30 mouse cellular contexts compared by ENCODE assay signal in the genomic region with DNA sequence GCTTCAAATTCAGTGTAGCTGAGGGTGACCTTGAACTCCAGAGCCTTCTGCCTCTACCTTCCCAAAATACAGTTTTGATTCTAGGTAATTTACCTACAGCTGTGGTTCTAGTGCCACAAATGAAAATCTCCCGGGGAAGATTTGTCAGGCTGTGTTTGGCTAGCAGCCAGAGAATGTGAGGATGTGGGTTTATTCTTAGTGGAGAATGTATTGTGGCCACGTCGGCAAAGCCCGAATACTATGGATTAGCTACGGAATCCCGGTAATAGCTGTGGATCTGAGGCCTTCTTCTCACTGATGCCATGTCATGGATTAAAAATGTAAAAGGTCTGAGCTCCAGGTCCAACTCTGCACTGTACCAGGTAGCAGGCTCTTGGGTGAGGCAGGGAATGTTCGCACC. TPM values are rescaled to one million over a fixed set of nuclear protein-coding genes. Genes with fewer than 3 reads are reported as not detected.
A peak's percentile ranks its signal among the peaks of the same experiment; 100 is the strongest.
DNase-seq lines count a peak whose midpoint lies in the region; ATAC-seq and TF ChIP-seq lines count a peak whose summit lies in the region.
"Had no signal": no experiment of that assay in that cellular context is flagged by ENCODE, and none has a peak within 500 bp of the region (broad histone marks: within the 10 kb centered on the region; RNA-seq: fewer than 3 reads in every experiment).

No protein-coding gene starts in this region.

- H3K4me1 ChIP-seq in embryonic facial prominence, embryonic 14.5 days (ENCODE audit: control insufficient read depth, insufficient read depth, low read length), result no peaks in the 10 kb centered on the region
- peaks cover 5% of the 10 kb centered on the region for H3K4me1 ChIP-seq in embryonic facial prominence, embryonic 10.5 days
- no peaks in the 10 kb centered on the region for H3K4me1 ChIP-seq in lung, embryonic 14.5 days (ENCODE audit: insufficient read depth)
- H3K4me1 ChIP-seq: embryonic facial prominence, embryonic 15.5 days; hindbrain, embryonic 13.5 days; intestine, embryonic 15.5 days had no signal

- H3K9ac ChIP-seq in embryonic facial prominence, embryonic 14.5 days (ENCODE audit: low read depth, low read length), result no peak overlapping the region
- H3K9ac ChIP-seq in lung, embryonic 14.5 days, result no peak overlapping the region
- H3K9ac ChIP-seq: embryonic facial prominence, embryonic 15.5 days; forebrain, embryonic 12.5 days; heart, embryonic 15.5 days; hindbrain, embryonic 13.5 days; intestine, embryonic 15.5 days had no signal

- no peak for ATAC-seq in embryonic facial prominence, embryonic 14.5 days (ENCODE audit: low read depth)
- ATAC-seq in lung, embryonic 14.5 days (ENCODE audit: insufficient read depth), result no peak
- ATAC-seq: forebrain, embryonic 16.5 days; hindbrain, embryonic 16.5 days; intestine, embryonic 15.5 days had no signal

- no peak for TF ChIP-seq CTCF in lung, embryonic 14.5 days (IDR thresholded peaks at IDR 0.05; ENCODE audit: low read depth)

- no peaks in the 10 kb centered on the region for H3K36me3 ChIP-seq in embryonic facial prominence, embryonic 14.5 days (ENCODE audit: control insufficient read depth, insufficient read depth, low read length)
- H3K36me3 ChIP-seq in embryonic facial prominence, embryonic 10.5 days (replicated peaks), result no peaks in the 10 kb centered on the region
- H3K36me3 ChIP-seq in lung, embryonic 14.5 days (ENCODE audit: insufficient read depth), result no peaks in the 10 kb centered on the region
- H3K36me3 ChIP-seq: embryonic facial prominence, embryonic 15.5 days; forebrain, embryonic 12.5 days; G1E; heart, embryonic 15.5 days; hindbrain, embryonic 10.5 days; hindbrain, embryonic 13.5 days; intestine, embryonic 15.5 days had no signal

- no peaks in the 10 kb centered on the region for H3K9me3 ChIP-seq in embryonic facial prominence, embryonic 14.5 days (ENCODE audit: control insufficient read depth, low read length)
- H3K9me3 ChIP-seq in embryonic facial prominence, embryonic 10.5 days, result no peaks in the 10 kb centered on the region
- H3K9me3 ChIP-seq in lung, embryonic 14.5 days (ENCODE audit: low read depth, low read length), result no peaks in the 10 kb centered on the region
- H3K9me3 ChIP-seq: embryonic facial prominence, embryonic 15.5 days; forebrain, embryonic 12.5 days; G1E; heart, embryonic 15.5 days; hindbrain, embryonic 10.5 days; hindbrain, embryonic 13.5 days; intestine, embryonic 15.5 days had no signal

- no peaks in the 10 kb centered on the region for H3K27me3 ChIP-seq in embryonic facial prominence, embryonic 14.5 days (replicated peaks; ENCODE audit: control insufficient read depth, insufficient read depth, low read length)
- H3K27me3 ChIP-seq in embryonic facial prominence, embryonic 10.5 days (replicated peaks; ENCODE audit: low read depth, poor library complexity, severe bottlenecking), result no peaks in the 10 kb centered on the region
- no peaks in the 10 kb centered on the region for H3K27me3 ChIP-seq in lung, embryonic 14.5 days (ENCODE audit: insufficient read depth, low read length)
- H3K27me3 ChIP-seq: CH12.LX; embryonic facial prominence, embryonic 15.5 days; forebrain, embryonic 12.5 days; heart, embryonic 15.5 days; hindbrain, embryonic 13.5 days; intestine, embryonic 15.5 days had no signal

- H3K27ac ChIP-seq in embryonic facial prominence, embryonic 14.5 days (replicated peaks; ENCODE audit: low read depth, low read length), result no peak overlapping the region
- H3K27ac ChIP-seq in embryonic facial prominence, embryonic 10.5 days (replicated peaks), result no peak overlapping the region
- H3K27ac ChIP-seq in lung, embryonic 14.5 days (ENCODE audit: low read depth), result no peak overlapping the region
- H3K27ac ChIP-seq: embryonic facial prominence, embryonic 15.5 days; forebrain, embryonic 12.5 days; heart, adult 2 months; heart, embryonic 15.5 days; hindbrain, embryonic 10.5 days; hindbrain, embryonic 13.5 days; intestine, embryonic 15.5 days had no signal

- H3K4me3 ChIP-seq in embryonic facial prominence, embryonic 14.5 days (ENCODE audit: low read depth, low read length), result no peak overlapping the region
- no peak overlapping the region for H3K4me3 ChIP-seq in embryonic facial prominence, embryonic 10.5 days
- H3K4me3 ChIP-seq in lung, embryonic 14.5 days (ENCODE audit: low read depth, low read length), result no peak overlapping the region
- H3K4me3 ChIP-seq: embryonic facial prominence, embryonic 15.5 days; forebrain, embryonic 12.5 days; heart, adult 2 months; heart, embryonic 15.5 days; hindbrain, embryonic 10.5 days; hindbrain, embryonic 13.5 days; intestine, embryonic 15.5 days had no signal

- WGBS in embryonic facial prominence, embryonic 14.5 days, result 46% methylated on average over 7 of the region's 7 CpGs
- WGBS in embryonic facial prominence, embryonic 10.5 days, result 87% methylated on average over 7 of the region's 7 CpGs
- 51% methylated on average over 7 of the region's 7 CpGs for WGBS in lung, embryonic 14.5 days

- peak; percentile 59 for DNase-seq in embryonic facial prominence, embryonic 14.5 days (ENCODE audit: low spot score)
- no peak for DNase-seq in embryonic facial prominence, embryonic 10.5 days (ENCODE audit: low spot score)
- DNase-seq in lung, embryonic 14.5 days, result peak; percentile 50
- DNase-seq in lung, postnatal 14 days, result no peak
- peak; percentile 27 for DNase-seq in 3T3-L1 (ENCODE audit: low read depth, low spot score)
- no peak for DNase-seq in embryo, embryonic 10.5 days (ENCODE audit: low spot score)
- DNase-seq: adrenal gland, adult 2 months; adrenal gland, postnatal 14 days; B cell, adult 2 months; cerebellum, adult 11 months; cerebellum, adult 2 months; cerebellum, adult 9-11 months; cerebellum, postnatal 25 days; embryo, embryonic 11 days; gastrocnemius, postnatal 10 days; gastrocnemius, postnatal 36 days; heart, adult 2 months; heart, postnatal 10 days; heart, postnatal 36 days had no signal

- no peak overlapping the region for H3K4me2 ChIP-seq in embryonic facial prominence, embryonic 14.5 days (ENCODE audit: low read depth, low read length)
- no peak overlapping the region for H3K4me2 ChIP-seq in lung, embryonic 14.5 days
- H3K4me2 ChIP-seq: embryonic facial prominence, embryonic 15.5 days; forebrain, embryonic 12.5 days; heart, embryonic 11.5 days; heart, embryonic 15.5 days; hindbrain, embryonic 13.5 days; intestine, embryonic 15.5 days had no signal

RNA-seq across cellular contexts. Expression of gene Gprc5b, which starts 45.3 kb away (rescaled TPM):
- 17.0 and 17.7 TPM in 2 replicates for polyA plus RNA-seq in embryonic facial prominence, embryonic 14.5 days (2014; fragmentation: Nextera tagmentation; extraction: Ambion mirVana)
- 7.2 and 8.2 TPM in 2 replicates for polyA plus RNA-seq in embryonic facial prominence, embryonic 10.5 days (2016; fragmentation: Nextera tagmentation; extraction: Ambion mirVana)
- polyA plus RNA-seq in lung, embryonic 14.5 days (2014; fragmentation: Nextera tagmentation; extraction: Ambion mirVana), result 7.6 and 10.9 TPM in 2 replicates
- polyA plus RNA-seq: G1E had no signal

Comparison
In these comparisons a context has a peak if more than half of its experiments do, and no peak if none do; other contexts are left out.
1. DNase-seq: peak in embryonic facial prominence, embryonic 14.5 days (single experiment), lung, embryonic 14.5 days (single experiment) and 3T3-L1 (single experiment); none in embryonic facial prominence, embryonic 10.5 days (single experiment), lung, postnatal 14 days (single experiment) and embryo, embryonic 10.5 days (single experiment).